Mouse (Mus musculus) midbrain, embryonic 16.5 days (tissue): Measurements from ENCODE around the gene Pln. TPM values are rescaled to one million over a fixed set of nuclear protein-coding genes. Genes with fewer than 3 reads are reported as not detected.
A peak's percentile ranks its signal among the peaks of the same experiment; 100 is the strongest.

ENCODE experiments used
- ATAC-seq: fragments of 200-750 bp; cut with Nextera tagmentation; 2 replicates; pipeline ENCODE4 v1.8.0; 2017; ENCODE audit warnings: moderate TSS enrichment
- H3K27ac ChIP-seq: fragments of 300-500 bp; sonication (generic); 2 replicates; pipeline ENCODE4 v1.5.1; 2014; ENCODE audit warnings: mild to moderate bottlenecking, low read length, mixed read lengths
- H3K27me3 ChIP-seq: fragments of 300-500 bp; sonication (generic); 2 replicates; pipeline ENCODE4 v1.6.1; 2014; ENCODE audit warnings: low read depth, low read length, mixed read lengths; ENCODE audit not compliant: control insufficient read depth, insufficient read depth
- H3K36me3 ChIP-seq: fragments of 300-500 bp; sonication (generic); 2 replicates; pipeline ENCODE4 v1.6.1; 2014; ENCODE audit warnings: mild to moderate bottlenecking, low read length, moderate library complexity, mixed read lengths; ENCODE audit not compliant: control insufficient read depth, insufficient read depth
- H3K4me1 ChIP-seq: fragments of 300-500 bp; sonication (generic); 2 replicates; pipeline ENCODE4 v1.6.1; 2014; ENCODE audit warnings: mild to moderate bottlenecking, low read length, mixed read lengths; ENCODE audit not compliant: control insufficient read depth, insufficient read depth
- H3K4me2 ChIP-seq: fragments of 300-500 bp; sonication (generic); 2 replicates; pipeline ENCODE4 v1.6.1; 2014; ENCODE audit warnings: mild to moderate bottlenecking, low read length, mixed read lengths
- H3K4me3 ChIP-seq: fragments of 300-500 bp; sonication (generic); 2 replicates; pipeline ENCODE4 v1.5.1; 2014; ENCODE audit warnings: low read depth, mild to moderate bottlenecking, low read length, moderate library complexity, mixed read lengths
- H3K9ac ChIP-seq: fragments of 300-500 bp; sonication (generic); 2 replicates; pipeline ENCODE4 v1.6.1; 2014; ENCODE audit warnings: low read depth, low read length, mixed read lengths
- H3K9me3 ChIP-seq: fragments of 300-500 bp; sonication (generic); replicated peaks from 2 replicates; pipeline ENCODE4 v1.6.1; 2014; ENCODE audit warnings: mild to moderate bottlenecking, low read length, mixed read lengths; ENCODE audit not compliant: control insufficient read depth, poor library complexity, severe bottlenecking
- WGBS: fragments of 180-500 bp; shearing (Covaris S2); extraction: QIAGEN DNeasy Blood & Tissue Kit; methylation state at CpG from one replicate; pipeline ENCODE4 v1.1.7; 2014; 5-methylcytosine and 5-hydroxymethylcytosine counted together
- polyA plus RNA-seq: library from polyadenylated mRNA; unstranded; fragments of >200 nt; fragmentation: Nextera tagmentation; extraction: Ambion mirVana; gene quantifications from 2 replicates; pipeline ENCODE4 v1.2.1, GENCODE M21; 2015

Gene Pln
- polyA plus RNA-seq, 1 experiment from 2014 or later, result 0.88 TPM

- Histone ChIP-seq H3K27me3 (no peaks in the 10 kb centered on the region), H3K9ac (peak overlapping the region; percentile 99), H3K9me3 (no peaks in the 10 kb centered on the region), H3K36me3 (no peaks in the 10 kb centered on the region), H3K4me2 (peak overlapping the region; percentile 60), H3K4me3 (peak overlapping the region; percentile 98), H3K27ac (peak overlapping the region; percentile 96), H3K4me1 (peaks cover 18% of the 10 kb centered on the region)
- WGBS, result under 1% methylated on average over 45 of the region's 59 CpGs
- ATAC-seq, result peak; percentile 78; the same call in 1 of the 2 replicates
Observed at GRCm38 (mm10) chr10:53378981-53379708, 41.7 kb downstream of the Pln start.

- Histone ChIP-seq H3K27me3 (no peaks in the 10 kb centered on the region), H3K4me1 (peaks cover 18% of the 10 kb centered on the region), H3K36me3 (no peaks in the 10 kb centered on the region), H3K27ac (peak within 1 kb of the TSS; percentile 96), H3K9ac (peak within 1 kb of the TSS; percentile 99), H3K4me3 (peak within 1 kb of the TSS; percentile 98), H3K9me3 (no peaks in the 10 kb centered on the region), H3K4me2 (peak within 1 kb of the TSS; percentile 60)
- WGBS, result under 1% methylated on average over 29 of the region's 31 CpGs
- ATAC-seq, result peak; percentile 99
Observed at GRCm38 (mm10) chr10:53379709-53380106, 42.2 kb downstream of the Pln start, which contains the start of gene Cep85l. TSS of gene Cep85l (minus strand) at chr10:53379947.

- WGBS, result 74% methylated on average over 7 of the region's 7 CpGs
- Histone ChIP-seq H3K36me3 (no peaks in the 10 kb centered on the region), H3K4me2 (no peak overlapping the region), H3K9me3 (no peaks in the 10 kb centered on the region), H3K9ac (no peak overlapping the region), H3K4me1 (peaks cover 7% of the 10 kb centered on the region), H3K27ac (no peak overlapping the region), H3K27me3 (no peaks in the 10 kb centered on the region), H3K4me3 (no peak overlapping the region)
- no peak for ATAC-seq
Observed at GRCm38 (mm10) chr10:53382696-53383365, 45.4 kb downstream of the Pln start.

- H3K4me3 ChIP-seq, result no peak overlapping the region
- WGBS, result 80% methylated on average over 1 of the region's 1 CpGs
- H3K36me3 ChIP-seq, result no peaks in the 10 kb centered on the region
- H3K4me1 ChIP-seq, result no peaks in the 10 kb centered on the region
- no peak overlapping the region for H3K27ac ChIP-seq
- ATAC-seq, result no peak
- H3K9me3 ChIP-seq, result no peaks in the 10 kb centered on the region
- no peaks in the 10 kb centered on the region for H3K27me3 ChIP-seq
- H3K9ac ChIP-seq, result no peak overlapping the region
- H3K4me2 ChIP-seq, result no peak overlapping the region
Observed at GRCm38 (mm10) chr10:53384896-53385295, 47.4 kb downstream of the Pln start.

- ATAC-seq, result no peak
Observed at GRCm38 (mm10) chr10:53385438-53385837, 48.0 kb downstream of the Pln start.

GRCm38 (mm10) chr10:53388227-53388920, 50.9 kb downstream of the Pln start:
- no peaks in the 10 kb centered on the region for H3K36me3 ChIP-seq
- WGBS, result 74% methylated on average over 6 of the region's 6 CpGs
- no peaks in the 10 kb centered on the region for H3K4me1 ChIP-seq
- H3K27ac ChIP-seq, result no peak overlapping the region
- H3K4me2 ChIP-seq, result no peak overlapping the region
- no peaks in the 10 kb centered on the region for H3K27me3 ChIP-seq
- no peak for ATAC-seq
- no peak overlapping the region for H3K4me3 ChIP-seq
- no peaks in the 10 kb centered on the region for H3K9me3 ChIP-seq
- H3K9ac ChIP-seq, result no peak overlapping the region

More at GRCm38 (mm10) chr10:53385438-53385837, 48.0 kb downstream of the Pln start:
- H3K4me2 ChIP-seq, result no peak overlapping the region
- no peaks in the 10 kb centered on the region for H3K27me3 ChIP-seq
- H3K4me3 ChIP-seq, result no peak overlapping the region
- WGBS, result 80% methylated on average over 5 of the region's 5 CpGs
- H3K27ac ChIP-seq, result no peak overlapping the region
- H3K36me3 ChIP-seq, result no peaks in the 10 kb centered on the region
- H3K9ac ChIP-seq, result no peak overlapping the region
- H3K4me1 ChIP-seq, result no peaks in the 10 kb centered on the region
- no peaks in the 10 kb centered on the region for H3K9me3 ChIP-seq

- no peak overlapping the region for H3K4me3 ChIP-seq
- no peaks in the 10 kb centered on the region for H3K9me3 ChIP-seq
- no peak overlapping the region for H3K4me2 ChIP-seq
- no peaks in the 10 kb centered on the region for H3K36me3 ChIP-seq
- H3K9ac ChIP-seq, result no peak overlapping the region
- ATAC-seq, result no peak
- H3K27me3 ChIP-seq, result no peaks in the 10 kb centered on the region
- 82% methylated on average over 9 of the region's 9 CpGs for WGBS
- peaks cover 6% of the 10 kb centered on the region for H3K4me1 ChIP-seq
- no peak overlapping the region for H3K27ac ChIP-seq
Observed at GRCm38 (mm10) chr10:53394923-53395629, 57.6 kb downstream of the Pln start.
